8 mouse cellular contexts compared by ENCODE assay signal in genomic region chr11:69408541-69409377, GRCm38 (mm10). TPM values are rescaled to one million over a fixed set of nuclear protein-coding genes. Genes with fewer than 3 reads are reported as not detected.
DNase-seq lines count a peak whose midpoint lies in the region; ATAC-seq and TF ChIP-seq lines count a peak whose summit lies in the region.

No protein-coding gene starts in this region.

- H3K9ac ChIP-seq in limb, embryonic 14.5 days (ENCODE audit: low read depth, low read length, severe bottlenecking) = peak overlapping the region; percentile 81
- H3K9ac ChIP-seq in midbrain, embryonic 15.5 days = peak overlapping the region; percentile 82

- peak overlapping the region; percentile 83 for H3K27ac ChIP-seq in embryonic fibroblast, embryonic 13.5 days (ENCODE audit: insufficient read depth, low read length)
- H3K27ac ChIP-seq in limb, embryonic 14.5 days (replicated peaks; ENCODE audit: low read depth, low read length) = peak overlapping the region; percentile 92
- peak overlapping the region; percentile 96 for H3K27ac ChIP-seq in midbrain, embryonic 15.5 days

- WGBS in limb, embryonic 14.5 days = 3% methylated on average over 33 of the region's 33 CpGs
- under 1% methylated on average over 33 of the region's 33 CpGs for WGBS in midbrain, embryonic 15.5 days

- peaks cover 12% of the 10 kb centered on the region for H3K4me1 ChIP-seq in embryonic fibroblast, embryonic 13.5 days (ENCODE audit: control insufficient read depth, insufficient read depth, low read length)
- peaks cover 26% of the 10 kb centered on the region for H3K4me1 ChIP-seq in limb, embryonic 14.5 days (ENCODE audit: control insufficient read depth, insufficient read depth, low read length)
- H3K4me1 ChIP-seq in midbrain, embryonic 15.5 days = peaks cover 56% of the 10 kb centered on the region

- H3K4me3 ChIP-seq in embryonic fibroblast, embryonic 13.5 days (ENCODE audit: insufficient read depth, low read length) = peak overlapping the region; percentile 87
- peak overlapping the region; percentile 76 for H3K4me3 ChIP-seq in limb, embryonic 14.5 days (replicated peaks; ENCODE audit: low read length)
- H3K4me3 ChIP-seq in midbrain, embryonic 15.5 days = peak overlapping the region; percentile 55

- TF ChIP-seq POLR2A in embryonic fibroblast, embryonic 13.5 days (IDR thresholded peaks at IDR 0.05; ENCODE audit: low read depth, low read length) = no peak; the same call in 1 of the 2 replicates
- no peak for TF ChIP-seq POLR2A in limb, embryonic 14.5 days (IDR thresholded peaks at IDR 0.05; ENCODE audit: borderline replicate concordance, extremely low read depth, insufficient read depth, insufficient read length)

- no peak for TF ChIP-seq CTCF in embryonic fibroblast, embryonic 13.5 days (IDR thresholded peaks at IDR 0.05; ENCODE audit: borderline replicate concordance, insufficient read depth, low read length)

- H3K9me3 ChIP-seq in limb, embryonic 14.5 days (ENCODE audit: control insufficient read depth, low read length) = no peaks in the 10 kb centered on the region
- no peaks in the 10 kb centered on the region for H3K9me3 ChIP-seq in midbrain, embryonic 15.5 days

- ATAC-seq in limb, embryonic 14.5 days (ENCODE audit: low FRiP score, low read depth) = peak; percentile 70
- peak; percentile 73 for ATAC-seq in midbrain, embryonic 15.5 days (replicated peaks)

- peak overlapping the region; percentile 81 for H3K4me2 ChIP-seq in limb, embryonic 14.5 days (replicated peaks; ENCODE audit: low read depth, low read length, severe bottlenecking)
- H3K4me2 ChIP-seq in midbrain, embryonic 15.5 days = peak overlapping the region; percentile 85

- H3K36me3 ChIP-seq in limb, embryonic 14.5 days (ENCODE audit: control insufficient read depth, insufficient read depth, low read length) = peaks cover 66% of the 10 kb centered on the region
- H3K36me3 ChIP-seq in midbrain, embryonic 15.5 days (replicated peaks) = peaks cover 47% of the 10 kb centered on the region

- DNase-seq in 416B (ENCODE audit: low read depth) = peak; percentile 98
- peak; percentile 73 for DNase-seq in adrenal gland, postnatal 25 days
- DNase-seq in heart, adult 9 months (ENCODE audit: low spot score in 2 of 2) = peak; percentile 92 to 95
- peak; percentile 96 for DNase-seq in kidney, adult 9 months
- peak; percentile 93 for DNase-seq in limb, embryonic 14.5 days (ENCODE audit: low spot score)
- peak; percentile 77 to 78 for DNase-seq in spleen, postnatal 10 days (ENCODE audit: low spot score in 2 of 2)

- no peaks in the 10 kb centered on the region for H3K27me3 ChIP-seq in limb, embryonic 14.5 days (ENCODE audit: control insufficient read depth, insufficient read depth, low read length)
- no peaks in the 10 kb centered on the region for H3K27me3 ChIP-seq in midbrain, embryonic 15.5 days (replicated peaks)

RNA-seq across cellular contexts. Expression of gene Kdm6b, which starts 4.7 kb away (rescaled TPM):
- total RNA-seq in adrenal gland, postnatal 25 days (2021) = 45.1 and 46.2 TPM in 2 replicates
- 31.8 and 33.4 TPM in 2 replicates for polyA plus RNA-seq in embryonic fibroblast, embryonic 13.5 days (2011; ENCODE audit: insufficient read length, low read depth, missing spikeins)
- 23.7 and 27.5 TPM in 2 replicates for polyA plus RNA-seq in limb, embryonic 14.5 days (2012; rRNA removed)
- polyA plus RNA-seq in limb, embryonic 14.5 days (2014; fragmentation: Nextera tagmentation; extraction: Ambion mirVana) = 31.4 and 36.4 TPM in 2 replicates
- 41.3 and 45.3 TPM in 2 replicates for polyA plus RNA-seq in midbrain, embryonic 15.5 days (2015; fragmentation: Nextera tagmentation; extraction: Ambion mirVana)

RNA-seq across cellular contexts. Expression of gene Tmem88, which starts 10.7 kb away (rescaled TPM):
- total RNA-seq in adrenal gland, postnatal 25 days (2021) = 13.9 and 16.9 TPM in 2 replicates
- 9.1 and 10.3 TPM in 2 replicates for polyA plus RNA-seq in embryonic fibroblast, embryonic 13.5 days (2011; ENCODE audit: insufficient read length, low read depth, missing spikeins)
- 17.0 and 23.7 TPM in 2 replicates for polyA plus RNA-seq in limb, embryonic 14.5 days (2012; rRNA removed)
- polyA plus RNA-seq in limb, embryonic 14.5 days (2014; fragmentation: Nextera tagmentation; extraction: Ambion mirVana) = 18.7 and 18.9 TPM in 2 replicates
- 6.5 and 7.0 TPM in 2 replicates for polyA plus RNA-seq in midbrain, embryonic 15.5 days (2015; fragmentation: Nextera tagmentation; extraction: Ambion mirVana)

RNA-seq across cellular contexts. Expression of gene Cyb5d1, which starts 13.3 kb away (rescaled TPM):
- total RNA-seq in adrenal gland, postnatal 25 days (2021) = 43.5 and 51.0 TPM in 2 replicates
- 51.0 and 51.7 TPM in 2 replicates for polyA plus RNA-seq in embryonic fibroblast, embryonic 13.5 days (2011; ENCODE audit: insufficient read length, low read depth, missing spikeins)
- 29.5 and 32.7 TPM in 2 replicates for polyA plus RNA-seq in limb, embryonic 14.5 days (2012; rRNA removed)
- 22.3 and 27.3 TPM in 2 replicates for polyA plus RNA-seq in limb, embryonic 14.5 days (2014; fragmentation: Nextera tagmentation; extraction: Ambion mirVana)
- 32.7 and 33.5 TPM in 2 replicates for polyA plus RNA-seq in midbrain, embryonic 15.5 days (2015; fragmentation: Nextera tagmentation; extraction: Ambion mirVana)

RNA-seq across cellular contexts. Expression of gene Naa38, which starts 13.5 kb away (rescaled TPM):
- total RNA-seq in adrenal gland, postnatal 25 days (2021) = 127 and 149 TPM in 2 replicates
- 75.6 and 81.1 TPM in 2 replicates for polyA plus RNA-seq in embryonic fibroblast, embryonic 13.5 days (2011; ENCODE audit: insufficient read length, low read depth, missing spikeins)
- polyA plus RNA-seq in limb, embryonic 14.5 days (2012; rRNA removed) = 127 and 131 TPM in 2 replicates
- polyA plus RNA-seq in limb, embryonic 14.5 days (2014; fragmentation: Nextera tagmentation; extraction: Ambion mirVana) = 161 and 171 TPM in 2 replicates
- 96.8 and 101 TPM in 2 replicates for polyA plus RNA-seq in midbrain, embryonic 15.5 days (2015; fragmentation: Nextera tagmentation; extraction: Ambion mirVana)

RNA-seq across cellular contexts. Expression of gene Chd3, which starts 39.6 kb away (rescaled TPM):
- 105 and 111 TPM in 2 replicates for total RNA-seq in adrenal gland, postnatal 25 days (2021)
- polyA plus RNA-seq in embryonic fibroblast, embryonic 13.5 days (2011; ENCODE audit: insufficient read length, low read depth, missing spikeins) = 175 and 199 TPM in 2 replicates
- polyA plus RNA-seq in limb, embryonic 14.5 days (2012; rRNA removed) = 425 and 497 TPM in 2 replicates
- polyA plus RNA-seq in limb, embryonic 14.5 days (2014; fragmentation: Nextera tagmentation; extraction: Ambion mirVana) = 97.8 and 113 TPM in 2 replicates
- polyA plus RNA-seq in midbrain, embryonic 15.5 days (2015; fragmentation: Nextera tagmentation; extraction: Ambion mirVana) = 98.2 and 102 TPM in 2 replicates

Comparison
In these comparisons a context has a peak if more than half of its experiments do, and no peak if none do; other contexts are left out.
1. Peak in every context shown above with its lines: DNase-seq, ATAC-seq, H3K4me3 ChIP-seq and H3K27ac ChIP-seq.